Mouse (Mus musculus): ENCODE results near the gene Rcbtb2.
"Not testable (repeated sequence)": the region's sequence is repeated elsewhere in the genome, so short reads cannot be mapped to it uniquely, and the experiment has no call there.

Rcbtb2 gene

GRCm38 (mm10) chr14:73122923-73123278, at the start of gene Rcbtb2:
Gene Rcbtb2, plus strand, starts transcription at chr14:73123037.
- DNase-seq = no peak

DNA sequence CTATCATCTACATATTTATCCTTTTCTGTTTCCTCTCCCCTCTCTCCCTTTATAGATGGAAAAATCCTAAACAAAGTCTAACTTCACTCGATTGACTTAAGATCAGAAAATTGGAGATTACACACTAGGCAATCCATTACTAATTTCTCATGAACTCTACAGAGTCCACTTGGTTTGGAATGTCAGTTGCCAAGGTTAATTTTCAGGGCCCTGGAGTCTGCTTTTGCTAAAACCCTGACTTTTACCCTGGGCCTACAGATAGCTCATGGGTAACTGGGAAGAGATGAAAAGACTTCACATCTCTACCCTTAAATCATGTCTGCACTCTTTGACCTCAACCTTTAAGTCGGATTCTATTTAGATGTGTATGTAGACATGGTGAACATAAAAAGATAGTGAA, 39.3 kb upstream of the Rcbtb2 start:
- DNase-seq = no peak

DNA sequence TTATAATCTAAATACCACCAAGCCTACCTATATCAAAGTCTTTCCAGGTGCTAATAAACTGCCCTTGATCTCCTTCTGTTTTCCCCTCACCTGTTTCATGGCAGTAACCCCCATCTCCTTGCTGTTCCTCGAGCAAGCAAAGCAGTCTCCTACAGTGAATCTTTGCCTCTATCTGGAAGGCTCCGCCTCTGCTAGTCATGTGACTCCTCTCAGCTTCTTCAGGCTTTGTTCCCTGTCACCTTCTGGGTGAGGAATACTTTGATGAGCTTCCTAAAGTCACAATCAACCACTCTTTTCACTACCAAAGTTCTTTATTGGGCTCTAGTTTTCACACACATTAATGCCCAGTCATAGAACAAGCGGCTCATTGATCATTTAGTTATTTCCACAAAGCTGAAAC, 36.4 kb upstream of the Rcbtb2 start:
- no peak for DNase-seq

DNA sequence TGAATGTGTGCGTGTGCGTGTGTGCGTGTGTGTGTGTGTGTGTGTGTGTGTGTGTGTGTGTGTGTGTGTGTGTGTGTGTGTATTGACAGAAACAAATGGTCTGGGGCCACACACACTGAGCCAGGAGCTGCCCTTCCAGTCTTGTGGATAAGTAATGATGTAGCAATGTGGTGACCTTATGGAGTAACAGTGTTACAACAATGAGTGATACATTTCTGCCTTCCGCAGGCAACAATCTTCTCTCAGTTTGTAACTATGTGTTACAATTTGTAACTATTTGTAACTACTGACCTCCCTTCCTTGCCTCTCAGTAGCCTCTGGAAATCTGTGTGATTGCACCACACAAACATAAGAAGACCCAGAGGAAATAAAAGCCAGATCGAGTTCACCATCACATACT, 35.6 kb upstream of the Rcbtb2 start:
- DNase-seq = no peak

- DNase-seq = no peak
Measured at GRCm38 (mm10) chr14:73087746-73088145, 35.1 kb upstream of the Rcbtb2 start.

- no peak for DNase-seq
Measured at GRCm38 (mm10) chr14:73088224-73088623, 34.6 kb upstream of the Rcbtb2 start.

GRCm38 (mm10) chr14:73092871-73093270, 30.0 kb upstream of the Rcbtb2 start:
- no peak for DNase-seq

DNA sequence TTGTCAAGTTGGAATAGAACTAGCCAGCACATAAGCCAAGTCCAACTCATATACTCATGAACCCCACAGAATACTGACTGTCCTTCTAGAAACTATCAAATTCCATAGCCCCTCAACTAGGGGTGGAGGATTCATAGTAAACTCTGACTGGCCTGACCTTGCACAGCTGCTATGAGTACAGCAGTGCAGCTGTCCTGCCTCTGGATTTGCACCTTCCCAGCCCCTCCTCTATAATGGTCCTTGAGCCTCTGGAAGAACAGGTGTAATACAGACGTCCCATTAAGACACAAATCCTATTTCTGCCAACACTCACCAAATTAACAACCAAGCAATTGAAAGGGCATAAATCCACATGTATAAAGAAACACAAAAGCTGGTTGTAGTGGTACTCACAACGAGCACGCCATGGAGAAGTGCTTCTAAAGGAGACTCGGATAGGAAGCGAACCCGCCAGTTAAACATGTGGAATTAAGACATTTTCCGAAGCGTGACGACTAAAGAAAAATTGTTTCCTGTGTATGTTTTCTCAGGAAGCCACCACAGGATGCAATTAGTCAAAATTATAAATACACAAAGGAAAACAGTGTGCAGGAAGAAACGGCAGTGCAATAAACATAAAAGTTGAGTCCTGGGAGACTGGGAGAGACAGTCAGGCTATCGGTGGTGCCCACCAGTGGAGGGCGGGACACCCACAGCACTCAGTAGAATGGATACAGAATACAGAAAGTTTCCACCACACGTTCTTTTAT, 27.9 kb upstream of the Rcbtb2 start:
- peak; percentile 40 for DNase-seq

- peak; percentile 48 for DNase-seq
Measured at GRCm38 (mm10) chr14:73098677-73099387, 24.0 kb upstream of the Rcbtb2 start.

GRCm38 (mm10) chr14:73102270-73102865, 20.5 kb upstream of the Rcbtb2 start:
- no peak for DNase-seq

DNA sequence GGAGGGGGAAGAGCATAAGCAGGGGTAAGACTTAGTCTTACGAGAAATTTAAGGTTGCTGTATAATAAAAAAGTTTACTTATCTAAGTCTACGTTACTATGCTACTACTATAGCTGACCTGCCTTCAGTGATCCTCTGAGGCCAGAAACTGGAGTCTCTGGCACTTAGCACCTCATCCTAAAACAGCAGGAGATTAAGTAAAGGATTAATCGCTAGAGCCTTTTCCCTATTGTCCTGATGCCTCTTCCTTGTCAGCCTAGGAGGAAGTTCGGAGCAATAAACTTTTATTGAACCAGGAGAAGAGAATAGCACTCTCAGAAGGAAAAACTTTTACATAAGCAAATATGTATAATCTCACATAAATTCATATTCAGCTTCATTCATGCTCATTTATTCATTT, 19.9 kb upstream of the Rcbtb2 start:
- not testable (repeated sequence) for DNase-seq

DNA sequence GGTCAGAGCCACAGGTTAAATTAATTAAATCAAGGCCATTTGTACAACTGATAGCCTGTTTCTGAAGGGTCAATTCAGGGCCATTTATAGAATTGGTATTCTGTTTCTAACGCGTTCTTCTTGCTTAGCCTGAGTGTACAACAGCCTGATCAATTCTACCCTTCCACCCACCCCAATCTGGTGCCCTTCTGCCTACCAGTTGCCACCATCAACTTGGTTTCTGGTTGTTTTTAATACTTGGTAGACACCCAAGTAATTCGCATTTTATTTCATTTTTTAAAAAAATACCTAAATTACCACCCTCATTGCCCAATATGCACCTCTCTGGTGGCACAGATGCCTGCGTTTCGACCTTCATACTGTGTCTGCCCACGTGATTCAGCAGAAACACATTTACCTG, 17.9 kb upstream of the Rcbtb2 start:
- DNase-seq = no peak

GRCm38 (mm10) chr14:73105407-73106185, 17.2 kb upstream of the Rcbtb2 start:
- no peak for DNase-seq

GRCm38 (mm10) chr14:73106234-73106711, 16.6 kb upstream of the Rcbtb2 start:
- DNase-seq = peak; percentile 73

GRCm38 (mm10) chr14:73106957-73107356, 15.9 kb upstream of the Rcbtb2 start:
- peak; percentile 89 for DNase-seq

DNA sequence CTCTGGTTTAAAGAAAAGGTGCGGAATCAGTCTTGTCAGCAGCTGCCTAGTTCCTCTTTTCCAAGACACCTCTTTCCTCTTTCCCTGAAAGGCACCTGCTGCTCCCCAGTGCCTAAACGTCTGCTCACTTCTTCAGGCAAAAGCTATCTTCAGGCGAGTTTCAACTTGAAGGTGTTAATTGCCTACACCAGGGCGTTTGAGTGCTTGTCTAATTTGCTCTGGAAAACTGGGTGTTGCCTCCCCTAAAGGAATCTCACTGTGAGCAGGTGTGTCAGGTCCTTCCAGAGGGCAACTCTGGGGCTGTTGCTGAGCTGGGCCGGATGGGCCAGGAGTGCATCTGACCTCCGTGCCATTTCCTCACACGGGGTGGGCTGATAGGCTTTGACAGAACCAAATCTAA, 15.5 kb upstream of the Rcbtb2 start:
- no peak for DNase-seq

GRCm38 (mm10) chr14:73107952-73108351, 14.9 kb upstream of the Rcbtb2 start:
- DNase-seq = no peak

DNA sequence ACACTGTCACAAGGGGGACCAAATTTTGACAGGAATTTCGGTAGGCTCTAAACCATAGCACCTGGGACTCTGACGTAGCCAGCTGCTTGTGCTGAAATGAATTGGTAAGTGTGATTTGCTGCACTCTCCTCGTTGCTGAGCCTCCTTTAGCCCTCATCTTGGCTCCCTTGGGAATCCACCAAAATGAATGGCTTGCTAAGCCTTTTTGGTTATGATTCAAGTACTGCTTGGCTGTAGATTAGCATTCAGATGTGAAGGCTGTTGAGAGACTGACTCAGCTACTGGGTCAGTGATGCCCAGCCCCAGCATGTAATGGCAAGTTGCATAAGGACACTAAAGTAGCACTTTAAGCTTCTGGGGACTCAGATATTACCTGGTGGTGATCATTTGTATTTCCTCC, 12.2 kb upstream of the Rcbtb2 start:
- no peak for DNase-seq

DNA sequence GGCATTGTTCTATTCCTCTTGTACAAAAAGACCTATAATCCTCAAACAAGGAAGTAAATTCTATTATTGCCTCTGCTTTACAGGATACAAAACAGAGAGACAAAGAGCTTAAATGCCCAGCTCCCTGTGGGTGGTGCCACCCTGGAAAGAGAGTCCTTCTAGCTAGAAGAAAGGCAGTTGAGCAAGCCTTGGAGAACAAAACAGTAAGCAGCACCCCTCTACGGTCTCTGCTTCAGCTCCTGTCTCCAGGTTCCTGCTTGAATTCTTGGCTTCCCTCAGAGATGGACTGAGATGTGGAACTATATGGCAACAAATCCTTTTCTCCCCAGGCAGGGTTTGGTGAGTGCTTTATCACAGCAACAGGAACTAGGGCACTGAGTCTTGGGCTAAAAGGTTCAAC, 11.7 kb upstream of the Rcbtb2 start:
- no peak for DNase-seq

DNA sequence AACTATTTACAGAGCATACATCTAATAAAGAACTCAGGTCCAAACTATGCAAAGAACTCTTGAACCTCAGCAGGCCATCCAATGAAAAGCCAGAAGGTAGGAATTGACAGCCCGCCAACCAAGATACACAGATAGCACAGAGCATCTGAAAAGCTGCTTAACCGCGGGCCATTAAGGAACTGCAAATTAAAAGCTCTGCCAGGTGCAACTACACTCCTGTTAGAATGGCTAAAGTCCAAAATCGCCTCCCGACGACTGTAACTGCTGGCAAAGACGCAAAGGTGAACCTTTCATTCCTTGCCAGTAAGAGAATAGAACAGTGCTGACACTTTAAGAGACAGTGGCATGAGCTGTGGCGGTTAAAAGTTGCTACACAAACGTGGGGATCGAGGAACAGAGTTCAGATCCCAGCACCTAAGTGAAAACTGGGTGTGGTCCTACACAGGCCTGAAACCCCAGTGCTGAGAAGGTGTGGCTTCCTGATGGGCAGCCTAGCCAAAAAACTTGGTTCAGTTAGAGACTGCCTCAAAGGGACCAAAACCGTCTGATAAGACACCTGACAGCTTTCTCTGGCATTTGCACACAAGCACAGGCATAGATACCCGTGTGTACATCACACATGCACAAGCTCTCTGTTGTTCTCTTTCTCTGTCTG, 10.5 kb upstream of the Rcbtb2 start:
- DNase-seq = peak; percentile 27

DNA sequence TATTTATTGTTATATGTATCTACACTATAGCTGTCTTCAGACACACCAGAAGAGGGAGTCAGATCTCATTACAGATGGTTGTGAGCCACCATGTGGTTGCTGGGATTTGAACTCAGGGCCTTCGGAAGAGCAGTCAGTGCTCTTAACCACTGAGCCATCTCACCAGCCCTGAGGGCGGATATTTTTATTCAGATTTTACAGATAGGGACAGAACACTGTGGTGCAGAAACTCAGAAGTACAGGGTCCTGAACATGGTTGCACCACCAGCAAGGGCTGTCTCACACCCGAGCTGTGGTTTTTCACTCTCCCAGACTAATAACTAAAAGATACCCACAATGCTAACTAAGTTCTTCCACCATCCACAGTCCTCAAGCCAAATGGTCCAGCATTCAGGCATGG, 7.9 kb upstream of the Rcbtb2 start:
- DNase-seq = not testable (repeated sequence)

DNA sequence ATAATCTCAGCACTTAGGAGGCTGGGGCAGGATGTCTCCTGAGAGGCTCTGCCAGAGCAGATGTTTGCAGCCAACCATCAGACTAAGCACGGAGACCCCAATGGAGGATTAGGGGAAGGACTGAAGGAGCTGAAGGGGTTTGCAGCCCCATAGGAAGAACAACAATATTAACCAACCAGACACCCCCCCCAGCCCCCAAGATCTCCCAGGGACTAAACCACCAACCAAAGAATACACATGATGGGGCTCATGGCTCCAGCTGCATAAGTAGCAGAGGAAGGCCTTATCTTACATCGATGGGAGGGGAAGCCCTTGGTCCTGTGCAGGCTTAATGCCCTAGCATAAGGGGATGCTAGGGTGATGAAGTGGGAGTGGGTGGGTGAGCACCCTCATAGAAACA, 6.5 kb upstream of the Rcbtb2 start:
- DNase-seq = no peak

- peak; percentile 67 for DNase-seq
Measured at GRCm38 (mm10) chr14:73116938-73117337, 5.9 kb upstream of the Rcbtb2 start.
